Mouse (Mus musculus): Measurements from ENCODE around the gene Sh3gl2.

DNA sequence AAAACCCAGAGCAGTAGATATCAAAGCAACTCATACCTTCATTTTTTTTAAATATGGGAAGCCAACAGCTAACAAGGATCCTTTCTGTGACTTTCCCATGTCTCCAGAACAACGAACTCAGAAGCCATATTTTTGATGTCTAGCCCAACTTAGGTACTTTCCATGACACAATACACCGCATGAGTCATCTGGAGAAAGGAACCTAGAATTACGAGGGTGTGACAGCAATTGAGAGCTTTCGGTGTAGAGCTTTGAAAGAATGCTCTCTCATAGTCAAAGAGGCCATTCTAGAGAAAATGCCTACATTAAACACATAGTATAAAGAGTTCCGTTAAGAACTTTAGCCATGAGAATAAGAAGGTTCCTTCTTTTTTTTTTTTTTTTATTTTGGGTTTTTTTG is 413.8 kb downstream of the Sh3gl2 start:
- no peak for TF ChIP-seq POLR2A (IDR thresholded peaks at IDR 0.05; ENCODE audit: borderline replicate concordance, control insufficient read depth, low read depth, low read length)
- TF ChIP-seq CTCF (IDR thresholded peaks at IDR 0.05; ENCODE audit: control insufficient read depth, insufficient read depth, low read length), result no peak

All from bone marrow, adult 2 months (tissue).